Mouse (Mus musculus): Measurements from ENCODE around the gene Glud1. TPM values are rescaled to one million over a fixed set of nuclear protein-coding genes. Genes with fewer than 3 reads are reported as not detected.
A peak's percentile ranks its signal among the peaks of the same experiment; 100 is the strongest.

Glud1 gene
- polyA plus RNA-seq, 1 experiment from 2014 or later = 64.4 TPM

DNA sequence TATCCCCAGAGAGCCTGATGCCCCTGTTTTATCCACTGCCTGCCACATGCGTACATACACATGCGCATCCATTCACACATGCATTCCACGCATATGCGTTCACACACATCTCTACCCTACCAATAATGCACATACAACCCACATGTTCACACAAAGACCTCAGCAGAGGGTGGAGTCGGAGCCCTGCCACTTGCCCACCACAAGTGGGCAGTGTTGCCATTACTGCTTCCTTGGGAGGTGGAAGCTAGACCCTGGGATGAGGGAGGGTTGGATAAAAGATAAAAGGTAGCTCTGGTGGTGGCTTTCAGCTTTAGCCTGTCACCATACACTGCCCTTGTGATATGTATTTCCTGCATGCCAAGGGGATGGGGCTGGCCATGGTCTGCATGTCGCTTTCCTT, 62.1 kb downstream of the Glud1 start:
- no peak overlapping the region for H3K27ac ChIP-seq (ENCODE audit: low read depth, low read length)
- H3K36me3 ChIP-seq (ENCODE audit: control insufficient read depth, insufficient read depth, low read length) = no peaks in the 10 kb centered on the region
- no peaks in the 10 kb centered on the region for H3K27me3 ChIP-seq (ENCODE audit: control insufficient read depth, insufficient read depth, low read length)
- H3K4me1 ChIP-seq (ENCODE audit: control insufficient read depth, insufficient read depth, low read length) = 0 out of 2 replicates have a peak, but pooled peaks cover 12% of the 10 kb centered on the region
- 76% methylated on average over 6 of the region's 6 CpGs for WGBS (ENCODE audit: insufficient replicate concordance)
- no peak overlapping the region for H3K4me3 ChIP-seq (ENCODE audit: low read depth, low read length)
- no peak overlapping the region for H3K9ac ChIP-seq (ENCODE audit: low read depth, low read length)
- no peak overlapping the region for H3K4me2 ChIP-seq
- ATAC-seq (replicated peaks; ENCODE audit: insufficient number of reproducible peaks, low FRiP score, low TSS enrichment) = no peak
- H3K9me3 ChIP-seq (replicated peaks; ENCODE audit: control insufficient read depth, low read length) = no peaks in the 10 kb centered on the region

DNA sequence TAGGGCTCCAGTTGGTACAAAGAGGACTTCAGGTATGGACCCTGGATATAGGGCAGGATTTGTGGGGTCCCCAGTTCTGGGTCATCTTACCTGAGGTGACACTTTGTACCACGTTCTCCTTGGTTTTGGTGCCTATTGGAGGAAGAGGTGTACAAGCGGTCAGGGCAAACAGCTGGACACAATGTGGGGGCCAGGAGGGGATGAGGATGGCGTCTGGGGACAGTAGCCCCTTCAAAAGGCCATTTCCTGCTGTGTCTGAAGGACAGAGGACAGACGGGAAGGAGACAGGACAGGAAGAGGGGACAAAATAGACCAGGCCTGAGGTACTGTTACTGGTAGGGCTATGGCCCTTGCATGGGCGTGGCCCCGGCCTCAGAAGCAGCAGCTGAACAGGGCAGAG, 63.1 kb downstream of the Glud1 start:
- Histone ChIP-seq H3K9me3 (replicated peaks; ENCODE audit: control insufficient read depth, low read length) (no peaks in the 10 kb centered on the region), H3K4me2 (no peak overlapping the region), H3K36me3 (ENCODE audit: control insufficient read depth, insufficient read depth, low read length) (no peaks in the 10 kb centered on the region), H3K9ac (ENCODE audit: low read depth, low read length) (no peak overlapping the region), H3K27me3 (ENCODE audit: control insufficient read depth, insufficient read depth, low read length) (no peaks in the 10 kb centered on the region), H3K27ac (ENCODE audit: low read depth, low read length) (no peak overlapping the region), H3K4me1 (ENCODE audit: control insufficient read depth, insufficient read depth, low read length) (peaks cover 18% of the 10 kb centered on the region), H3K4me3 (ENCODE audit: low read depth, low read length) (no peak overlapping the region)
- ATAC-seq (replicated peaks; ENCODE audit: insufficient number of reproducible peaks, low FRiP score, low TSS enrichment) = no peak
- WGBS (ENCODE audit: insufficient replicate concordance) = 65% methylated on average over 6 of the region's 6 CpGs

DNA sequence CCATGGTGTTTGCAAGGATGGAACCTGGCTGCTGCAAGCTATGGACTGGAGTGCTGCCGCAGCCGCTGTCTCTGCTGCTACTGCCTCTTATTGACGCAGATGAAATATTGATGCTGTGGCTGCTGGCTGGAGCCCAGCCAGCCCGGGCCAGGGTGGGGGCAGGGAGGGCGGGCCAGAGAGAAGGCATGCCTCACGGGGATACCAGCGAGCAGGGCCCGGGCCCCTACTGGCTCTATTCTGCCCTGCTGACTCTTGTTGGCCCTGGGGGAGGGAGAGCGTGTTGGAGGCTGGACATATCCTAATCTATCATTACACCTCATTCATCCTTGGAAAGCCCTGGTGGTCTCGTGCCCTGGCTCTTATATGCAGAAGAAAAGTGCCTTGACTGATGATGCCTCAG, 64.0 kb downstream of the Glud1 start, which contains the start of gene Sncg:
Gene Sncg (minus strand): TSS at position 213 of the 400 bp plus-strand sequence.
- Histone ChIP-seq H3K36me3 (ENCODE audit: control insufficient read depth, insufficient read depth, low read length) (no peaks in the 10 kb centered on the region), H3K27me3 (ENCODE audit: control insufficient read depth, insufficient read depth, low read length) (no peaks in the 10 kb centered on the region), H3K9me3 (replicated peaks; ENCODE audit: control insufficient read depth, low read length) (no peaks in the 10 kb centered on the region), H3K9ac (ENCODE audit: low read depth, low read length) (peak within 1 kb of the TSS; percentile 67), H3K4me3 (ENCODE audit: low read depth, low read length) (peak within 1 kb of the TSS; percentile 41), H3K4me1 (ENCODE audit: control insufficient read depth, insufficient read depth, low read length) (peaks cover 24% of the 10 kb centered on the region), H3K4me2 (peak within 1 kb of the TSS; percentile 57), H3K27ac (ENCODE audit: low read depth, low read length) (peak within 1 kb of the TSS; percentile 50; the same call in 1 of the 2 replicates)
- ATAC-seq (replicated peaks; ENCODE audit: insufficient number of reproducible peaks, low FRiP score, low TSS enrichment) = peak; percentile 45; the same call in 1 of the 2 replicates
- 44% methylated on average over 10 of the region's 10 CpGs for WGBS (ENCODE audit: insufficient replicate concordance)

GRCm38 (mm10) chr14:34375415-34375904, 64.9 kb downstream of the Glud1 start, which contains the start of gene Mmrn2:
TSS of gene Mmrn2 (plus strand) at chr14:34375465.
- 60% methylated on average over 13 of the region's 13 CpGs for WGBS (ENCODE audit: insufficient replicate concordance)
- Histone ChIP-seq H3K27me3 (ENCODE audit: control insufficient read depth, insufficient read depth, low read length) (no peaks in the 10 kb centered on the region), H3K4me2 (peak within 1 kb of the TSS; percentile 57), H3K9ac (ENCODE audit: low read depth, low read length) (peak within 1 kb of the TSS; percentile 67), H3K27ac (ENCODE audit: low read depth, low read length) (peak within 1 kb of the TSS; percentile 50; the same call in 1 of the 2 replicates), H3K9me3 (replicated peaks; ENCODE audit: control insufficient read depth, low read length) (no peaks in the 10 kb centered on the region), H3K4me1 (ENCODE audit: control insufficient read depth, insufficient read depth, low read length) (peaks cover 24% of the 10 kb centered on the region), H3K36me3 (ENCODE audit: control insufficient read depth, insufficient read depth, low read length) (no peaks in the 10 kb centered on the region), H3K4me3 (ENCODE audit: low read depth, low read length) (peak within 1 kb of the TSS; percentile 41)
- ATAC-seq (replicated peaks; ENCODE audit: insufficient number of reproducible peaks, low FRiP score, low TSS enrichment) = no peak

- 73% methylated on average over 5 of the region's 5 CpGs for WGBS (ENCODE audit: insufficient replicate concordance)
- H3K4me1 ChIP-seq (ENCODE audit: control insufficient read depth, insufficient read depth, low read length) = peaks cover 24% of the 10 kb centered on the region
- no peaks in the 10 kb centered on the region for H3K9me3 ChIP-seq (replicated peaks; ENCODE audit: control insufficient read depth, low read length)
- H3K4me2 ChIP-seq = peak overlapping the region; percentile 57
- no peak for ATAC-seq (replicated peaks; ENCODE audit: insufficient number of reproducible peaks, low FRiP score, low TSS enrichment)
- peak overlapping the region; percentile 41 for H3K4me3 ChIP-seq (ENCODE audit: low read depth, low read length)
- H3K36me3 ChIP-seq (ENCODE audit: control insufficient read depth, insufficient read depth, low read length) = no peaks in the 10 kb centered on the region
- H3K27me3 ChIP-seq (ENCODE audit: control insufficient read depth, insufficient read depth, low read length) = no peaks in the 10 kb centered on the region
- H3K27ac ChIP-seq (ENCODE audit: low read depth, low read length) = 0 out of 2 replicates have a peak overlapping the region, but pooled peaks have one; percentile 50
- peak overlapping the region; percentile 67 for H3K9ac ChIP-seq (ENCODE audit: low read depth, low read length)
Measured at GRCm38 (mm10) chr14:34375941-34376340, 65.4 kb downstream of the Glud1 start.

DNA sequence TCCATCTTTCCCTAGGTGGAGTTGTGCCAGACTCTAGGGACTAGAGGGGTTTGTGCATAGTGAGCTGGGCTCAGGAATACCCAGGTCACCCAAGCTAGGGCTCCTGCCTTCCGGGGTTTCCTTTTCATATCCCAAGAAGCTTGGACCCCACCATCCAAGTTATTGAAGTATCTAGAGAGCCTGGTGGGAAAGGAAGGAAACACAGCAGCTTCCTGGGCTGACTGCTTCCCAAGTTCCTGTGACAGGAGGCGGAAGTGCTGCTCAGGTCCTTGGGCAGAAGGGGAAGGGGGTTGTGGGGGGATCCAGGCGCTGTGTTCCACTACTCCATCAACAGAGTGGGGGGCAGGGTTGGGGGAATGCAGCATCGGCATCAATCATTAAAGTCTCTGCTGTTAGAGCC, 66.6 kb downstream of the Glud1 start:
- 55% methylated on average over 4 of the region's 4 CpGs for WGBS (ENCODE audit: insufficient replicate concordance)
- ATAC-seq (replicated peaks; ENCODE audit: insufficient number of reproducible peaks, low FRiP score, low TSS enrichment) = no peak
- peak overlapping the region; percentile 41 for H3K4me3 ChIP-seq (ENCODE audit: low read depth, low read length)

GRCm38 (mm10) chr14:34378560-34379331, 68.2 kb downstream of the Glud1 start:
- Histone ChIP-seq H3K9ac (ENCODE audit: low read depth, low read length) (peak overlapping the region; percentile 46; the same call in 1 of the 2 replicates), H3K9me3 (replicated peaks; ENCODE audit: control insufficient read depth, low read length) (no peaks in the 10 kb centered on the region; the same call in 1 of the 2 replicates), H3K4me1 (ENCODE audit: control insufficient read depth, insufficient read depth, low read length) (peaks cover 18% of the 10 kb centered on the region), H3K36me3 (ENCODE audit: control insufficient read depth, insufficient read depth, low read length) (peaks cover 3% of the 10 kb centered on the region; the same call in 1 of the 2 replicates), H3K4me2 (peak overlapping the region; percentile 57), H3K4me3 (ENCODE audit: low read depth, low read length) (no peak overlapping the region), H3K27me3 (ENCODE audit: control insufficient read depth, insufficient read depth, low read length) (no peaks in the 10 kb centered on the region), H3K27ac (ENCODE audit: low read depth, low read length) (peak overlapping the region; percentile 66)
- ATAC-seq (replicated peaks; ENCODE audit: insufficient number of reproducible peaks, low FRiP score, low TSS enrichment) = peak; percentile 27; the same call in 1 of the 2 replicates
- WGBS (ENCODE audit: insufficient replicate concordance) = 34% methylated on average over 11 of the region's 11 CpGs

More for the DNA sequence above, 66.6 kb downstream of the Glud1 start:
- no peaks in the 10 kb centered on the region for H3K27me3 ChIP-seq (ENCODE audit: control insufficient read depth, insufficient read depth, low read length)
- H3K9me3 ChIP-seq (replicated peaks; ENCODE audit: control insufficient read depth, low read length) = no peaks in the 10 kb centered on the region
- no peak overlapping the region for H3K9ac ChIP-seq (ENCODE audit: low read depth, low read length)
- peaks cover 24% of the 10 kb centered on the region for H3K4me1 ChIP-seq (ENCODE audit: control insufficient read depth, insufficient read depth, low read length)
- no peaks in the 10 kb centered on the region for H3K36me3 ChIP-seq (ENCODE audit: control insufficient read depth, insufficient read depth, low read length)
- H3K4me2 ChIP-seq = peak overlapping the region; percentile 57
- no peak overlapping the region; the same call in 1 of the 2 replicates for H3K27ac ChIP-seq (ENCODE audit: low read depth, low read length)

DNA sequence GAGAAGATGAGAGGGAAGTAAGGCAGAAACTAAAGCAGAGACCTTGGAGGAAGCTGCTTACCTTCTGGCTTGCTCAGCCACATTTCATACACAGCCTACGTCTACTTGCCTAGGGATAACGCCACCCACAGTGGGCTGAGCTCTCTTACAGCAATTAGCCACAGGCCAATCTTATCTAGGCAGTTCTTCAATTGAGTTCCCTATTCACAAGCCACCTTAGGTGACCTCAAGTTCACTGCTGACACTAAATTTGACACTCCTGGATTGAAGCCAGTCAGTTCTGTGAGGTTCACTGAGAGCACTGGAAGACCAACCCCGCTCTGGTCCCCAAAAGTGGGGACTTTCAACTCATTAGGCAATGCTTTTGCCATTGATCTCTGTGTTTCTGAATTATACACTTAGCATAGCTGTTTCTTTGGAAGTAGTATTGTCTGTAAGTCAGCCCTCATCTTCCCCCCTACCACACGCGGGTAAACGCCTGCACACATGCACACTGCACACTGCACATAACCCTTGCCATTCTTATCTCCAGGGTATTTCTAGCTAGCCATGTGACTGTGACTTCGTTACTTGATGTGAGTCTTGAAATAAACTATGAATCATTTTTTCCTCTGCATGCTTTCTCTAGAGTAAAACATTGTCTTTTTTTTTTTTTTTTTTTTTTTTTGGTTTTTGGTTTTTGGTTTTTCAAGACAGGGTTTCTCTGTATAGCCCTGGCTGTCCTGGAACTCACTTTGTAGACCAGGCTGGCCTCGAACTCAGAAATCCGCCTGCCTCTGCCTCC, 72.6 kb downstream of the Glud1 start:
- ATAC-seq (replicated peaks; ENCODE audit: insufficient number of reproducible peaks, low FRiP score, low TSS enrichment) = no peak
- Histone ChIP-seq H3K9ac (ENCODE audit: low read depth, low read length) (no peak overlapping the region), H3K36me3 (ENCODE audit: control insufficient read depth, insufficient read depth, low read length) (peaks cover 3% of the 10 kb centered on the region; the same call in 1 of the 2 replicates), H3K4me3 (ENCODE audit: low read depth, low read length) (no peak overlapping the region), H3K4me1 (ENCODE audit: control insufficient read depth, insufficient read depth, low read length) (peaks cover 11% of the 10 kb centered on the region), H3K4me2 (no peak overlapping the region), H3K27me3 (ENCODE audit: control insufficient read depth, insufficient read depth, low read length) (no peaks in the 10 kb centered on the region), H3K9me3 (replicated peaks; ENCODE audit: control insufficient read depth, low read length) (no peaks in the 10 kb centered on the region; the same call in 1 of the 2 replicates), H3K27ac (ENCODE audit: low read depth, low read length) (no peak overlapping the region)
- WGBS (ENCODE audit: insufficient replicate concordance) = 83% methylated on average over 9 of the region's 9 CpGs

Data from heart, embryonic 11.5 days (tissue).